Mouse (Mus musculus) myocyte (in vitro differentiated cells): ENCODE data around the gene Hmox1. TPM values are rescaled to one million over a fixed set of nuclear protein-coding genes. Genes with fewer than 3 reads are reported as not detected.

Experiments used
- H3K27me3 ChIP-seq: one replicate; pipeline ENCODE4 v1.6.1; 2011; ENCODE audit not compliant: control insufficient read depth, insufficient read depth, insufficient read length
- H3K36me3 ChIP-seq: one replicate; pipeline ENCODE4 v1.6.1; 2011; ENCODE audit not compliant: control insufficient read depth, insufficient read depth
- H3K4me2 ChIP-seq: one replicate; pipeline ENCODE4 v1.6.1; 2011; ENCODE audit warnings: low read depth, control low read depth
- H3K4me3 ChIP-seq: one replicate; pipeline ENCODE4 v1.5.1; 2011; ENCODE audit warnings: mild to moderate bottlenecking, control low read depth, moderate library complexity
- H3K79me2 ChIP-seq: one replicate; pipeline ENCODE4 v1.6.1; 2011; ENCODE audit not compliant: control insufficient read depth, insufficient read depth
- H3ac ChIP-seq: one replicate; pipeline ENCODE4 v1.6.1; 2011; ENCODE audit not compliant: control insufficient read depth, insufficient read length
- CEBPB ChIP-seq: IDR thresholded peaks from 2 replicates; pipeline ENCODE4 v1.6.1; 2011; ENCODE audit warnings: mild to moderate bottlenecking, moderate library complexity; ENCODE audit not compliant: poor library complexity, insufficient read depth, severe bottlenecking
- E2F4 ChIP-seq: IDR thresholded peaks from one replicate; pipeline ENCODE4 v1.6.1; 2011; ENCODE audit warnings: mild to moderate bottlenecking, control low read depth, moderate library complexity; ENCODE audit not compliant: insufficient read depth
- MAX ChIP-seq: IDR thresholded peaks from one replicate; pipeline ENCODE4 v1.6.1; 2011; ENCODE audit warnings: low read depth, mild to moderate bottlenecking, control low read depth
- MYOD1 ChIP-seq, 3 experiments: IDR thresholded peaks; one replicate each; pipeline ENCODE4 v1.6.1; 2011; ENCODE audit warnings: control low read depth in 2 of 3, low read depth in 2 of 3, mild to moderate bottlenecking in 2 of 3, moderate library complexity in 1 of 3; ENCODE audit not compliant: insufficient read length in 2 of 3, control insufficient read depth in 1 of 3
- MYOG ChIP-seq, 3 experiments: IDR thresholded peaks; one replicate each; pipeline ENCODE4 v1.6.1; 2011; ENCODE audit warnings: control low read depth in 2 of 3, low read depth in 2 of 3, mild to moderate bottlenecking in 2 of 3; ENCODE audit not compliant: insufficient read length in 2 of 3, control insufficient read depth in 1 of 3, insufficient read depth in 1 of 3
- POLR2A ChIP-seq: IDR thresholded peaks from one replicate; pipeline ENCODE4 v1.6.1; 2011; ENCODE audit warnings: low read depth, mild to moderate bottlenecking, control low read depth, moderate library complexity; ENCODE audit not compliant: insufficient read length
- POLR2AphosphoS2 ChIP-seq: IDR thresholded peaks from one replicate; pipeline ENCODE4 v1.6.1; 2011; ENCODE audit warnings: low read depth, control low read depth; ENCODE audit not compliant: insufficient read length
- REST ChIP-seq: IDR thresholded peaks from one replicate; pipeline ENCODE4 v1.6.1; 2011; ENCODE audit warnings: mild to moderate bottlenecking, control low read depth, moderate library complexity; ENCODE audit not compliant: insufficient read depth, insufficient read length
- SRF ChIP-seq: IDR thresholded peaks from one replicate; pipeline ENCODE4 v1.6.1; 2011; ENCODE audit warnings: low read depth; ENCODE audit not compliant: control insufficient read depth, insufficient read length
- TCF12 ChIP-seq: IDR thresholded peaks from one replicate; pipeline ENCODE4 v1.6.1; 2011; ENCODE audit warnings: mild to moderate bottlenecking, control low read depth; ENCODE audit not compliant: poor library complexity, insufficient read depth, severe bottlenecking
- TCF3 ChIP-seq: IDR thresholded peaks from one replicate; pipeline ENCODE4 v1.6.1; 2011; ENCODE audit warnings: low read depth, control low read depth; ENCODE audit not compliant: insufficient read length
- USF1 ChIP-seq: IDR thresholded peaks from one replicate; pipeline ENCODE4 v1.6.1; 2011; ENCODE audit warnings: low read depth, mild to moderate bottlenecking, control low read depth, moderate library complexity
- polyA plus RNA-seq: library from polyadenylated mRNA; unstranded; fragments of >200 nt; fragmentation: generic; extraction: Trizol; gene quantifications from one replicate; pipeline ENCODE4 v1.2.1, GENCODE M21; 2012; ENCODE audit warnings: missing spikeins

Gene Hmox1
- polyA plus RNA-seq, 1 experiment = 89.7 TPM

- Histone ChIP-seq H3K4me2 (no peak overlapping the region), H3K79me2 (no peaks in the 10 kb centered on the region), H3ac (no peak overlapping the region), H3K36me3 (peaks cover 18% of the 10 kb centered on the region), H3K27me3 (no peaks in the 10 kb centered on the region), H3K4me3 (no peak overlapping the region)
- TF ChIP-seq POLR2A = no peak
- TF ChIP-seq E2F4 = no peak
- TF ChIP-seq MYOG (IDR thresholded peaks at IDR 0.05; ENCODE audit: control insufficient read depth in 1 of 3, insufficient read depth in 1 of 3, insufficient read length in 2 of 3, low read depth in 2 of 3) = no peak
- no peak for TF ChIP-seq TCF12
- TF ChIP-seq SRF = no peak
- TF ChIP-seq POLR2AphosphoS2 = no peak
- no peak for TF ChIP-seq MYOD1 (IDR thresholded peaks at IDR 0.05; ENCODE audit: control insufficient read depth in 1 of 3, insufficient read length in 2 of 3, low read depth in 2 of 3)
- TF ChIP-seq REST = no peak
- TF ChIP-seq USF1 = no peak
- no peak for TF ChIP-seq MAX
- TF ChIP-seq TCF3 = no peak
- TF ChIP-seq CEBPB = no peak
Measured at GRCm38 (mm10) chr8:75119287-75119686, 25.9 kb downstream of the Hmox1 start.

DNA sequence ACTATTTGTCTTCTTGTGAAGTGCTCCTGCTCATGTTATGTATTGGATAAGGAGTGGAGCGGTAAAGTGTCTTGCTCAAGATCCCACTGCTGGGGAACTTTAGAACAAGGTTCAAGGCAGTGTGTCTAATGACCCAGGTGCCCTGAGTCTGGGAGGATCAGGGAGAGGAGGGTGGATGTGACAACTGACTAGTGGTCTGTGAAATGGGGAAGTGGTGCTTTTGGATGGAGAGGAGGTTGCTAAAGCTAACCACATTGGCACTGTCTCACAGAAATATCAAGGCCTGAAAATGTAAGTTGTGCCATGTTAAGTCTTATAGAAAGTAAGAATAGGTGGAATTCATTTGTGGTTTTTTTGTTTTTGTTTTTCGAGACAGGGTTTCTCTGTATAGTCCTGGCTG is 26.3 kb downstream of the Hmox1 start:
- no peak for TF ChIP-seq REST
- no peak for TF ChIP-seq MAX
- TF ChIP-seq CEBPB = no peak
- H3K36me3 ChIP-seq = peaks cover 20% of the 10 kb centered on the region
- H3K4me3 ChIP-seq = no peak overlapping the region
- H3K79me2 ChIP-seq = no peaks in the 10 kb centered on the region
- no peak overlapping the region for H3K4me2 ChIP-seq
- H3K27me3 ChIP-seq = no peaks in the 10 kb centered on the region
- no peak overlapping the region for H3ac ChIP-seq

DNA sequence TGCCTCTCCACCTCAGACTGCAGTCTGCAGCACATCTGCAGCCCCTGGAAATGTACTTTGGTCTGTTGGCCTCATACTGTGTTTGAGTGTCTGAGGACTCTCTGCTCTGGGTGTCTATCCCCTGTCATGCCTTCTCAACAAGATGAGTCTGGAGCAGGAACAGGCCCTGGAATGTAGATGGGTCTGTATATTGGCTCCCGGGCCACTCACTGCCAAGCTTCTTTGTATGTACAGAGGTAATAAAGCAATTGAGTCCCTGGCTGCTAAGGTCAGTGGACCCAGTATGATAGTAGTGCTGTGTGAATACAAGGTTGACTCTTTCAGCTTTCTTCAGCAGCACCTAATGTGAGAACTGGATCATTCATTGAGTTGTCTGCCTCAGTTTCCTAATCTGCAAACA is 34.0 kb downstream of the Hmox1 start:
- TF ChIP-seq MYOD1 (IDR thresholded peaks at IDR 0.05; ENCODE audit: control insufficient read depth in 1 of 3, insufficient read length in 2 of 3, low read depth in 2 of 3) (no peak), REST (no peak), TCF12 (no peak), USF1 (no peak), TCF3 (no peak), MYOG (IDR thresholded peaks at IDR 0.05; ENCODE audit: control insufficient read depth in 1 of 3, insufficient read depth in 1 of 3, insufficient read length in 2 of 3, low read depth in 2 of 3) (no peak), MAX (no peak), CEBPB (no peak)
- Histone ChIP-seq H3K4me3 (no peak overlapping the region), H3ac (no peak overlapping the region), H3K4me2 (no peak overlapping the region), H3K36me3 (peaks cover 17% of the 10 kb centered on the region), H3K27me3 (no peaks in the 10 kb centered on the region), H3K79me2 (no peaks in the 10 kb centered on the region)

DNA sequence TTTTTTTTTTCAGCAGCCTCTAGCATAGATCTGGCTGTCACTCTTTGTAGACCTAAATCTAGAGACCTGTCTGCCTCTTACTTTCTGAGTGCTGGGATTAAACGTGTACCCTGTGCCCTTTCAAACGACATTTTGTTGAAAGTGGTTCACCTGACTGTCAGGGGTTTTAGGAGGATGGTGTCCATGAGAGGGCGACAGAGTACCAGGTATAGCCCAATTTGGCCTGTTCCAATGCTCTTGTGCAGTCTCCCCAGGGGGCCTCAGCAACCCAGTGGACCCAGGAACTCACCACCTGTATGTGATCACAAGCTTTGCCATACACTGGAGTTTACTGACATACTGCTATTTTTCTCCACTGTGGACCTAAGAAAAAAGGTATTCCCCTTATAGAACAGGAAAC is 39.1 kb downstream of the Hmox1 start:
- no peak overlapping the region for H3K4me3 ChIP-seq
- TF ChIP-seq SRF (no peak), MAX (no peak), USF1 (no peak), TCF12 (no peak), REST (no peak), POLR2AphosphoS2 (no peak), MYOG (IDR thresholded peaks at IDR 0.05; ENCODE audit: control insufficient read depth in 1 of 3, insufficient read depth in 1 of 3, insufficient read length in 2 of 3, low read depth in 2 of 3) (no peak), POLR2A (no peak), E2F4 (no peak)
- no peaks in the 10 kb centered on the region for H3K27me3 ChIP-seq

GRCm38 (mm10) chr8:75133399-75133798 is 40.0 kb downstream of the Hmox1 start:
- Histone ChIP-seq H3K36me3 (no peaks in the 10 kb centered on the region), H3K27me3 (no peaks in the 10 kb centered on the region)

More for the DNA sequence above, 39.1 kb downstream of the Hmox1 start:
- Histone ChIP-seq H3K4me2 (no peak overlapping the region), H3ac (no peak overlapping the region), H3K36me3 (peaks cover 2% of the 10 kb centered on the region), H3K79me2 (no peaks in the 10 kb centered on the region)

More at GRCm38 (mm10) chr8:75133399-75133798, 40.0 kb downstream of the Hmox1 start:
- Histone ChIP-seq H3ac (no peak overlapping the region), H3K79me2 (no peaks in the 10 kb centered on the region), H3K4me3 (no peak overlapping the region), H3K4me2 (no peak overlapping the region)
- TF ChIP-seq MYOD1 (IDR thresholded peaks at IDR 0.05; ENCODE audit: control insufficient read depth in 1 of 3, insufficient read length in 2 of 3, low read depth in 2 of 3) (no peak), POLR2A (no peak), REST (no peak), MYOG (IDR thresholded peaks at IDR 0.05; ENCODE audit: control insufficient read depth in 1 of 3, insufficient read depth in 1 of 3, insufficient read length in 2 of 3, low read depth in 2 of 3) (no peak), MAX (no peak), TCF12 (no peak), POLR2AphosphoS2 (no peak), CEBPB (no peak), SRF (no peak)
